Comparison of ENCODE assay signal across 17 mouse cellular contexts in the genomic region with DNA sequence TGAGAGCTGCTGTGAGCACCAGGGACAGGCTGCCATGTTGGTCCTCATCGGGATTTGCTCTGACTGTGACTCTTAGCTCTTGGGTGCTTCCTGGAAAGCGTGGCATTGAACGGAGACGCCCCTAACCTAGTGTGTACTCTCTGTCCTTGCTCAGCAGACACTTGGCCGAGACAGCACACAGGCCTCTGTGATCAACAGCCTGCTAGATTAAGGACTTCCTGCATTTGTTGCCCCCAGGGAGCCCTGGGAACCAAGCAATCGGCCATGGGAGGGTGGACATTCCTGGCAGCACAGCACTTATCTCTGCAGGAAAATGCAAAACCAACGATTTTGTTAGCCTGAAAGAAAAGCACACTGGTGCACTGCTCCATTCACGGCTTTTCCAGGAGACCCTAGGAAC. TPM values are rescaled to one million over a fixed set of nuclear protein-coding genes. Genes with fewer than 3 reads are reported as not detected.
A peak's percentile ranks its signal among the peaks of the same experiment; 100 is the strongest.
DNase-seq lines count a peak whose midpoint lies in the region; ATAC-seq and TF ChIP-seq lines count a peak whose summit lies in the region.
"Had no signal": no experiment of that assay in that cellular context is flagged by ENCODE, and none has a peak within 500 bp of the region (broad histone marks: within the 10 kb centered on the region; RNA-seq: fewer than 3 reads in every experiment).

No protein-coding gene starts in this region.

- DNase-seq in cerebellum, adult 11-12 months, result peak; percentile 36
- no peak for DNase-seq in cerebellum, adult 11 months
- no peak for DNase-seq in liver, postnatal 0 days
- peak; percentile 84 for DNase-seq in heart, embryonic 10.5 days (ENCODE audit: low spot score)
- peak; percentile 52 for DNase-seq in heart, postnatal 4 days
- no peak for DNase-seq in forebrain, embryonic 11.5 days (ENCODE audit: low spot score)
- no peak for DNase-seq in left cerebral cortex, adult 18-20 months (ENCODE audit: low spot score in 2 of 2)
- DNase-seq: cerebellum, postnatal 14 days; kidney, adult 9 months; layer of hippocampus, adult 9-11 months; right cerebral cortex, postnatal 25 days had no signal

- H3K4me2 ChIP-seq in liver, postnatal 0 days (ENCODE audit: low read depth, low read length), result no peak overlapping the region
- no peak overlapping the region for H3K4me2 ChIP-seq in liver, embryonic 12.5 days
- no peak overlapping the region for H3K4me2 ChIP-seq in forebrain, embryonic 11.5 days (ENCODE audit: low read depth, low read length, severe bottlenecking)
- H3K4me2 ChIP-seq: embryonic facial prominence, embryonic 12.5 days; forebrain, embryonic 13.5 days; liver, embryonic 15.5 days had no signal

- whole genome bisulfite sequencing in liver, postnatal 0 days (ENCODE audit: insufficient replicate concordance), result 27% methylated on average over 8 of the region's 8 CpGs
- WGBS in liver, embryonic 12.5 days (ENCODE audit: insufficient replicate concordance), result 29% methylated on average over 8 of the region's 8 CpGs
- 23% methylated on average over 8 of the region's 8 CpGs for WGBS in heart, embryonic 10.5 days
- WGBS in forebrain, embryonic 11.5 days, result 76% methylated on average over 8 of the region's 8 CpGs

- no peak overlapping the region for H3K9ac ChIP-seq in liver, postnatal 0 days (replicated peaks)
- no peak overlapping the region for H3K9ac ChIP-seq in liver, embryonic 12.5 days
- no peak overlapping the region for H3K9ac ChIP-seq in forebrain, embryonic 11.5 days (ENCODE audit: low read length)
- H3K9ac ChIP-seq: embryonic facial prominence, embryonic 12.5 days; forebrain, embryonic 13.5 days; liver, embryonic 15.5 days had no signal

- no peak overlapping the region for H3K27ac ChIP-seq in liver, postnatal 0 days (ENCODE audit: low read depth)
- H3K27ac ChIP-seq in liver, embryonic 12.5 days, result no peak overlapping the region
- H3K27ac ChIP-seq in heart, embryonic 10.5 days, result peak overlapping the region; percentile 77
- H3K27ac ChIP-seq in forebrain, embryonic 11.5 days (ENCODE audit: low read depth, low read length), result no peak overlapping the region
- H3K27ac ChIP-seq: embryonic facial prominence, embryonic 12.5 days; forebrain, embryonic 13.5 days; liver, embryonic 15.5 days; midbrain, embryonic 10.5 days had no signal

- H3K27me3 ChIP-seq in liver, postnatal 0 days (ENCODE audit: insufficient read depth, low read length), result no peaks in the 10 kb centered on the region
- no peaks in the 10 kb centered on the region for H3K27me3 ChIP-seq in liver, embryonic 12.5 days (replicated peaks)
- H3K27me3 ChIP-seq in heart, embryonic 10.5 days (ENCODE audit: insufficient read depth, poor library complexity, severe bottlenecking), result no peaks in the 10 kb centered on the region
- H3K27me3 ChIP-seq in forebrain, embryonic 11.5 days (ENCODE audit: control insufficient read depth, insufficient read depth, low read length), result no peaks in the 10 kb centered on the region
- H3K27me3 ChIP-seq: embryonic facial prominence, embryonic 12.5 days; forebrain, embryonic 13.5 days; liver, embryonic 15.5 days; Patski had no signal

- no peak for TF ChIP-seq CTCF in liver, postnatal 0 days (IDR thresholded peaks at IDR 0.05; ENCODE audit: low read depth)

- H3K36me3 ChIP-seq in liver, postnatal 0 days (replicated peaks; ENCODE audit: insufficient read depth, low read length), result no peaks in the 10 kb centered on the region
- H3K36me3 ChIP-seq in liver, embryonic 12.5 days, result no peaks in the 10 kb centered on the region
- H3K36me3 ChIP-seq in heart, embryonic 10.5 days, result no peaks in the 10 kb centered on the region
- no peaks in the 10 kb centered on the region for H3K36me3 ChIP-seq in forebrain, embryonic 11.5 days (ENCODE audit: control insufficient read depth, insufficient read depth, low read length)
- H3K36me3 ChIP-seq: embryonic facial prominence, embryonic 12.5 days; liver, embryonic 15.5 days; midbrain, embryonic 10.5 days had no signal

- TF ChIP-seq EP300 in liver, postnatal 0 days (IDR thresholded peaks at IDR 0.05; ENCODE audit: low read depth), result peak; percentile 38; the same call in 1 of the 2 replicates

- peak; percentile 55 for ATAC-seq in liver, postnatal 0 days
- no peak for ATAC-seq in liver, embryonic 12.5 days
- no peak for ATAC-seq in forebrain, embryonic 11.5 days (replicated peaks; ENCODE audit: low FRiP score)
- ATAC-seq: forebrain, embryonic 13.5 days; Patski had no signal

- H3K9me3 ChIP-seq in liver, postnatal 0 days (ENCODE audit: low read length), result no peaks in the 10 kb centered on the region
- no peaks in the 10 kb centered on the region for H3K9me3 ChIP-seq in liver, embryonic 12.5 days (replicated peaks)
- no peaks in the 10 kb centered on the region for H3K9me3 ChIP-seq in heart, embryonic 10.5 days
- no peaks in the 10 kb centered on the region for H3K9me3 ChIP-seq in forebrain, embryonic 11.5 days (ENCODE audit: control insufficient read depth, low read length)
- H3K9me3 ChIP-seq: embryonic facial prominence, embryonic 12.5 days; forebrain, embryonic 13.5 days; liver, embryonic 15.5 days; midbrain, embryonic 10.5 days had no signal

- no peaks in the 10 kb centered on the region for H3K4me1 ChIP-seq in liver, postnatal 0 days (ENCODE audit: insufficient read depth)
- no peaks in the 10 kb centered on the region for H3K4me1 ChIP-seq in liver, embryonic 12.5 days
- H3K4me1 ChIP-seq in heart, embryonic 10.5 days, result peaks cover 38% of the 10 kb centered on the region
- no peaks in the 10 kb centered on the region for H3K4me1 ChIP-seq in forebrain, embryonic 11.5 days (replicated peaks; ENCODE audit: control insufficient read depth, insufficient read depth, low read length)
- H3K4me1 ChIP-seq: embryonic facial prominence, embryonic 12.5 days; forebrain, embryonic 13.5 days; liver, embryonic 15.5 days had no signal

- no peak overlapping the region for H3K4me3 ChIP-seq in liver, postnatal 0 days (ENCODE audit: low read depth, low read length)
- no peak overlapping the region for H3K4me3 ChIP-seq in liver, embryonic 12.5 days
- H3K4me3 ChIP-seq in heart, embryonic 10.5 days, result peak overlapping the region; percentile 15; the same call in 1 of the 2 replicates
- no peak overlapping the region for H3K4me3 ChIP-seq in forebrain, embryonic 11.5 days (ENCODE audit: low read depth, low read length)
- H3K4me3 ChIP-seq: embryonic facial prominence, embryonic 12.5 days; forebrain, embryonic 13.5 days; liver, embryonic 15.5 days; midbrain, embryonic 10.5 days had no signal

RNA-seq across cellular contexts. Expression of a gene that starts 18.0 kb away (rescaled TPM):
- polyA plus RNA-seq in liver, postnatal 0 days (2015; fragmentation: Nextera tagmentation; extraction: Ambion mirVana), result 0.13 and 0.18 TPM in 2 replicates
- polyA plus RNA-seq in liver, embryonic 12.5 days (2016; fragmentation: Nextera tagmentation; extraction: Ambion mirVana), result 0.24 and 0.37 TPM in 2 replicates
- 1.5 and 1.6 TPM in 2 replicates for polyA plus RNA-seq in heart, embryonic 10.5 days (2016; fragmentation: Nextera tagmentation; extraction: Ambion mirVana)
- 1 to 10 TPM; 3.0 to 3.6 TPM for total RNA-seq in heart, postnatal 4 days (2021)
- polyA plus RNA-seq in forebrain, embryonic 11.5 days (2014; fragmentation: Nextera tagmentation; extraction: Ambion mirVana), result 4.8 and 5.3 TPM in 2 replicates
- total RNA-seq in left cerebral cortex, adult 18-20 months (2021), result 100 to 1,000 TPM; 208 to 219 TPM

Comparison
In these comparisons a context has a peak if more than half of its experiments do, and no peak if none do; other contexts are left out.
1. DNase-seq: peak in cerebellum, adult 11-12 months (single experiment), heart, embryonic 10.5 days (single experiment) and heart, postnatal 4 days (single experiment); none in cerebellum, adult 11 months (single experiment), liver, postnatal 0 days (single experiment), forebrain, embryonic 11.5 days (single experiment) and left cerebral cortex, adult 18-20 months (0 of 2).